Mouse (Mus musculus): ENCODE data around the gene Kremen2.

- TF ChIP-seq GATA1 (IDR thresholded peaks at IDR 0.05; ENCODE audit: low read length): no peak
- no peak for TF ChIP-seq TAL1 (IDR thresholded peaks at IDR 0.05; ENCODE audit: low read length)
Measured at GRCm38 (mm10) chr17:23721886-23722285, 23.7 kb downstream of the Kremen2 start.
